Mouse (Mus musculus) thymus, adult 2 months (tissue): Measurements from ENCODE around the gene Galnt7.

Source experiments
- CTCF ChIP-seq: fragments of 200-500 bp; IDR thresholded peaks from 2 replicates; pipeline ENCODE4 v1.5.1; 2012; ENCODE audit warnings: mild to moderate bottlenecking, control low read depth, low read length, moderate library complexity, borderline replicate concordance; ENCODE audit not compliant: control insufficient read depth, poor library complexity, insufficient read depth; ENCODE audit errors: extremely low read depth
- POLR2A ChIP-seq: fragments of 200-500 bp; IDR thresholded peaks from 2 replicates; pipeline ENCODE4 v1.6.1; 2012; ENCODE audit warnings: mild to moderate bottlenecking, low read length, control low read depth, moderate library complexity; ENCODE audit not compliant: control insufficient read depth, poor library complexity, insufficient read depth; ENCODE audit errors: extremely low read depth

DNA sequence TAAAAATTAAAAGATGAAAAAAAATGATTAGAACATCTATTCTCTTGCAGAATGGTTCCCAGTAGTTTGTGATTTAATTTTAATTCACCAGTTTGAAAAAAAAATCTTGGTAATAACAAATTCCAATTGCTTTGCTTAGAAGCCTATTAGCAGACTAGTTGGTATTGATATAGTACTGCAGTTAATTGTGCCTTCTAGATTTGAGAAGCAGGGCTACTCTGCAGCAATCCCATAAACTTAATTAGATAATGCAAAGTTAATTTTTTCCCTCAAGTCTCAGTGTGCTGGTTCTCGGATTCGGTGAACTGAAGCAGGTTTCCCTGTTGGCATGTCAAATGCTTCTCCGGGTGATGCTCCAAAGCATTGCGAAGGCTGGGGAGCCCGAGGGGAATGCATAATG is 10.1 kb downstream of the Galnt7 start:
- TF ChIP-seq CTCF: no peak
- TF ChIP-seq POLR2A: no peak
